Mouse (Mus musculus) intestine, embryonic 14.5 days (tissue): ENCODE data around the gene Arsa. TPM values are rescaled to one million over a fixed set of nuclear protein-coding genes. Genes with fewer than 3 reads are reported as not detected.
A peak's percentile ranks its signal among the peaks of the same experiment; 100 is the strongest.

Source experiments
- ATAC-seq: fragments of 200-750 bp; cut with Nextera tagmentation; replicated peaks from 2 replicates; pipeline ENCODE4 v1.8.0; 2017; ENCODE audit warnings: low read depth, moderate number of reproducible peaks, moderate TSS enrichment, moderate library complexity; ENCODE audit not compliant: low FRiP score, low TSS enrichment
- DNase-seq: peaks from one replicate; pipeline ENCODE4 v3.0.0-alpha.2; 2018; ENCODE audit warnings: low spot score
- H3K27ac ChIP-seq: fragments of 300-500 bp; sonication (generic); 2 replicates; pipeline ENCODE4 v1.5.1; 2014; ENCODE audit warnings: low read depth, mild to moderate bottlenecking, control low read depth
- H3K27me3 ChIP-seq: fragments of 300-500 bp; sonication (generic); replicated peaks from 2 replicates; pipeline ENCODE4 v1.6.1; 2014; ENCODE audit warnings: low read length, control low read depth; ENCODE audit not compliant: control insufficient read depth, insufficient read depth
- H3K36me3 ChIP-seq: fragments of 300-500 bp; sonication (generic); 2 replicates; pipeline ENCODE4 v1.6.1; 2014; ENCODE audit warnings: low read length, control low read depth; ENCODE audit not compliant: control insufficient read depth, insufficient read depth
- H3K4me1 ChIP-seq: fragments of 300-500 bp; sonication (generic); replicated peaks from 2 replicates; pipeline ENCODE4 v1.6.1; 2014; ENCODE audit warnings: low read length, control low read depth, mixed read lengths; ENCODE audit not compliant: control insufficient read depth, insufficient read depth
- H3K4me2 ChIP-seq: fragments of 300-500 bp; sonication (generic); 2 replicates; pipeline ENCODE4 v1.6.1; 2014; ENCODE audit warnings: low read length
- H3K4me3 ChIP-seq: fragments of 300-500 bp; sonication (generic); 2 replicates; pipeline ENCODE4 v1.5.1; 2014; ENCODE audit warnings: low read depth, low read length, control low read depth, mixed read lengths
- H3K9ac ChIP-seq: fragments of 300-500 bp; sonication (generic); 2 replicates; pipeline ENCODE4 v1.6.1; 2014; ENCODE audit warnings: mild to moderate bottlenecking, low read length
- H3K9me3 ChIP-seq: fragments of 300-500 bp; sonication (generic); 2 replicates; pipeline ENCODE4 v1.6.1; 2016; ENCODE audit warnings: low read length, control low read depth; ENCODE audit not compliant: control insufficient read depth
- WGBS: fragments of 180-500 bp; shearing (Covaris S2); extraction: QIAGEN DNeasy Blood & Tissue Kit; methylation state at CpG from one replicate; pipeline ENCODE4 v1.1.7; 2014; 5-methylcytosine and 5-hydroxymethylcytosine counted together
- polyA plus RNA-seq: library from polyadenylated mRNA; unstranded; fragments of >200 nt; fragmentation: Nextera tagmentation; extraction: Ambion mirVana; gene quantifications from 2 replicates; pipeline ENCODE4 v1.2.1, GENCODE M21; 2014

The Arsa gene
- polyA plus RNA-seq, 1 experiment from 2014 or later: 15.4 TPM

DNA sequence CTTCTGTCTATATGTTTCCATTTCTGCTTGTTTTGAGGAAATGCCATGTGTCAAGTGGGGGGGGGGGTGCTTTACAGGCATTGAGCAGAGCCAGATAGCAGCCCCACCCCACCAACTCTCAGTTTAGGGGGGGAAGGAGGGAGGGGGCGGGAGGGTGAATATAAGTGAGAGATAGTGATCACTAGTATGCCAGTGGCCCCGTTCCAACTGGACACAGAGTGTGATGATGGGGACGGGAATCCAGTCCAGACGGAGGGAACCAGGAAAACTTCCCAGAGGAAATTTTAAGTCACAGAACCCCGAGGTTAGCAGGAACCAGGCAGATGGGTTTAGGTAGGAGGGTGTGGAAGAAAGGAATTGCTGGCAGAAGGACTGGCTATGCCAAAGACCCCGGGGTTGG, 21.6 kb downstream of the Arsa start:
- Histone ChIP-seq H3K4me2 (no peak overlapping the region), H3K9me3 (no peaks in the 10 kb centered on the region), H3K27me3 (peaks cover 13% of the 10 kb centered on the region), H3K4me1 (0 out of 2 replicates have a peak, but pooled peaks cover 3% of the 10 kb centered on the region), H3K27ac (no peak overlapping the region), H3K9ac (no peak overlapping the region), H3K4me3 (no peak overlapping the region), H3K36me3 (no peaks in the 10 kb centered on the region)
- 74% methylated on average over 6 of the region's 6 CpGs for WGBS
- ATAC-seq: no peak
- no peak for DNase-seq

GRCm38 (mm10) chr15:89454857-89455256, 22.4 kb downstream of the Arsa start:
- H3K4me2 ChIP-seq: peak overlapping the region; percentile 66
- 22% methylated on average over 5 of the region's 6 CpGs for WGBS

DNA sequence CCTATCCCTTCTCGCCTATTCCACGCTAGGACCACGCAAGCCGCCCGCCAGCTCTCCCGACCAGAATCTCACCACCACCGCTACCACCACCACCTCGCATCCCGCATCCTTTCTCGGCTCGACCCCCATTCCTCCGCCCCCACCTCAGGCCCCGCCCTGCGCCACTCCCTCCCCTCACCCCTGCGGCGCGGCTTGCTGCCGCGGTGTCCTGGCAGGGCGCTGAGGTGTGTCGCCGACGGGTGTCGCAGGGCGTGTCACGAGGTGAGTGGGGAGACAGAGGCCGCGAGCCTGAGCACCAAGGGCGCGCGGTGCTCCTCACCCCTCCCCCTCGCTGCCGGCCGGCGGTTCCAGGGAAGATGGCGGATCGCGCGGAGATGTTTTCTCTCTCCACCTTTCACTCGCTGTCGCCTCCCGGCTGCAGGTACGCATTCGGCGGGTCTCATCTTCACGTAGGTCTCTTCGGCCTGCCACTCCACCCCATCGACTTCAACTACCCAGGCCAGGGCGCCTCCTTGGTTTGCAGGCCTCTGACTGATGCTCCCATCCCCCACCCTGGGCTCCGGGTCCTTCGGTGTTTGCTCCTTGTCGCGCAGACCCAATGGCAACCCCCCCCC, 23.3 kb downstream of the Arsa start, which contains the start of gene Mapk8ip2:
Gene Mapk8ip2, plus strand, starts transcription at position 49 of the 614 bp plus-strand sequence.
- Histone ChIP-seq H3K9ac (no peak within 1 kb of the TSS), H3K4me3 (peak within 1 kb of the TSS; percentile 38), H3K4me1 (0 out of 2 replicates have a peak, but pooled peaks cover 3% of the 10 kb centered on the region), H3K27me3 (peaks cover 13% of the 10 kb centered on the region), H3K9me3 (no peaks in the 10 kb centered on the region), H3K36me3 (no peaks in the 10 kb centered on the region), H3K27ac (no peak within 1 kb of the TSS), H3K4me2 (peak within 1 kb of the TSS; percentile 66)
- DNase-seq: no peak
- peak; percentile 57 for ATAC-seq
- WGBS: under 1% methylated on average over 52 of the region's 53 CpGs

More at GRCm38 (mm10) chr15:89454857-89455256, 22.4 kb downstream of the Arsa start:
- Histone ChIP-seq H3K4me1 (0 out of 2 replicates have a peak, but pooled peaks cover 3% of the 10 kb centered on the region), H3K4me3 (no peak overlapping the region), H3K27ac (no peak overlapping the region), H3K36me3 (no peaks in the 10 kb centered on the region), H3K9ac (no peak overlapping the region), H3K27me3 (peaks cover 13% of the 10 kb centered on the region), H3K9me3 (no peaks in the 10 kb centered on the region)
- DNase-seq (no peak), ATAC-seq (no peak)

GRCm38 (mm10) chr15:89452906-89453864, 24.0 kb downstream of the Arsa start:
- no peaks in the 10 kb centered on the region for H3K9me3 ChIP-seq
- WGBS: 5% methylated on average over 24 of the region's 24 CpGs
- peak overlapping the region; percentile 38 for H3K4me3 ChIP-seq
- 0 out of 2 replicates have a peak, but pooled peaks cover 3% of the 10 kb centered on the region for H3K4me1 ChIP-seq
- H3K27me3 ChIP-seq: peaks cover 13% of the 10 kb centered on the region
- peak overlapping the region; percentile 66 for H3K4me2 ChIP-seq
- DNase-seq: peak; percentile 95
- no peak overlapping the region for H3K27ac ChIP-seq
- no peak overlapping the region for H3K9ac ChIP-seq
- peak; percentile 70 for ATAC-seq
- no peaks in the 10 kb centered on the region for H3K36me3 ChIP-seq

DNA sequence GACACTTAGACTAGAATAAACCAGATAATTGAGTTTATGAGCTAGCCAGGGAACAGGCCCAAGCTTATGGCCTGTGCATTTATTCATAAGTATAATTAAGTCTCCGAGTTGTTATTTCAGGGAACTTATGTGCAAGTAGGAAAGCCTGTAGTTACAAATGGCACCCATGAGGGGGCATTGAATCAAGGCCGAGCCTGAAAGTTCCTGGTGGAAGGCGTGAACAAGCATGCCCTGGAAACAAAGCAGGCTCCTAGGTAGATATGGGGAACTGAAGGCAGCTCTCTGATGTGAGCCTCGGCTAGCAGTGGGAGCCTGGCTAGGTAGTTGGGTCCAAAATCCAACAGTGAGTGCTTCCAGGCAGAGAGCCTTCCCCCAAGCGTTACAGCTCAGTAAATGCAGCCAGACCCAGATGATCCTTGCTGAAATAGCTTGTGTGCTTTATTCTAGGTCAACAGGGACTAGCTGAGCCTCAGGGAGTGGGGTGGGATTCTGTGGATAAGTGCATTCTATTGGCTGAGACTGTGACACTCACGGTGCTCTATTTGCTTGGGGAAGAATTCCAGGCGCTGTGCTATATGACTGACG, 34.6 kb downstream of the Arsa start:
- no peaks in the 10 kb centered on the region for H3K36me3 ChIP-seq
- WGBS: 37% methylated on average over 8 of the region's 8 CpGs
- H3K4me3 ChIP-seq: no peak overlapping the region
- no peak for DNase-seq
- no peak overlapping the region for H3K4me2 ChIP-seq
- no peak overlapping the region for H3K27ac ChIP-seq
- H3K27me3 ChIP-seq: no peaks in the 10 kb centered on the region
- ATAC-seq: no peak
- H3K9ac ChIP-seq: no peak overlapping the region
- H3K4me1 ChIP-seq: no peaks in the 10 kb centered on the region
- H3K9me3 ChIP-seq: no peaks in the 10 kb centered on the region

DNA sequence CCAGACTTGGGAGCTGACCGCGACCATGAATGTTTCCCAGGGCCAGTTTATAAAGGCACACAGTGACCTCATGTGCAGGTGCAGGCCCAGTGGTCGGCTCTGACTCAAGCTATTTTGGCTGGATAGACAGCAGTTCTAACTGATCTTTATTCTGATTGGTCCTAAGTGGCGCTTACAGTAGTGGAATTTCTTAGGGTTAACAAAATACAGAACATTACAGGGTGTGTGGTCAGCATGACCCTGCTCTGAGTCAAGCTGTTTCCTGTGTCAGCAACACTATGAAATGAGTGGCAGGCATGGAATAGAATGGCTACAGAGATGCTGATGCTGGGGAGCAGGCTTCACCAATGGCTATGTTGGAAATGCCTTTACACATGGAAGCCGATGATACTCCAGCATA, 41.3 kb downstream of the Arsa start:
- H3K4me3 ChIP-seq: no peak overlapping the region
- no peaks in the 10 kb centered on the region for H3K9me3 ChIP-seq
- no peak for ATAC-seq
- DNase-seq: no peak
- WGBS: 83% methylated on average over 5 of the region's 5 CpGs
- no peaks in the 10 kb centered on the region for H3K27me3 ChIP-seq
- H3K4me2 ChIP-seq: no peak overlapping the region
- H3K9ac ChIP-seq: no peak overlapping the region
- H3K4me1 ChIP-seq: no peaks in the 10 kb centered on the region
- no peaks in the 10 kb centered on the region for H3K36me3 ChIP-seq
- H3K27ac ChIP-seq: no peak overlapping the region

DNA sequence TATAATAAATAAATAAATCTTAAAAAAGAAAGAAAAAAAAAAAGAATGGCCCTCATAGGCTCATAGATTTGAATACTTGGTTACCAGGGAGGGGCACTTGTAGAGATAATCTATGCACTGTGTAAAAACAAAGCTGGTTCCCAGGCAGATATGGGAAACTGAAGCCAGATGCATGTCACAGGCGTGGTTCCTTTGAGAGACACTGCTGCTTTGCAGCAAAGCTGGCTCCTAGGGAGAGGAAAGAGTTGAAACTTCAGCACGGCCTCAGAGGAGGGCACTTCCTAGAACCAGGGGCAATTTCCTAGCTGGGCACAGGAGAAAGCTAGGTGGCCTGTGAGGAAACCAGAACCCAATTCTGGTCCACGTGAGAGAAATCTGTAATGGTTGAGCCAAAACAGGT, 43.1 kb downstream of the Arsa start:
- H3K9me3 ChIP-seq: no peaks in the 10 kb centered on the region
- H3K27me3 ChIP-seq: no peaks in the 10 kb centered on the region
- H3K4me3 ChIP-seq: no peak overlapping the region
- H3K36me3 ChIP-seq: no peaks in the 10 kb centered on the region
- H3K4me2 ChIP-seq: no peak overlapping the region
- ATAC-seq (no peak), DNase-seq (no peak)
- no peak overlapping the region for H3K27ac ChIP-seq
- H3K9ac ChIP-seq: no peak overlapping the region
- WGBS: 65% methylated on average over 3 of the region's 3 CpGs
- 0 out of 2 replicates have a peak, but pooled peaks cover 5% of the 10 kb centered on the region for H3K4me1 ChIP-seq

GRCm38 (mm10) chr15:89432946-89433345, 44.3 kb downstream of the Arsa start:
- WGBS: 77% methylated on average over 4 of the region's 4 CpGs

More at GRCm38 (mm10) chr15:89432946-89433345, 44.3 kb downstream of the Arsa start:
- H3K36me3 ChIP-seq: peaks cover 2% of the 10 kb centered on the region
- H3K27ac ChIP-seq: no peak overlapping the region
- H3K9ac ChIP-seq: no peak overlapping the region
- ATAC-seq (no peak), DNase-seq (no peak)
- peaks cover 14% of the 10 kb centered on the region; the same call in 1 of the 2 replicates for H3K4me1 ChIP-seq
- H3K27me3 ChIP-seq: no peaks in the 10 kb centered on the region
- H3K4me3 ChIP-seq: no peak overlapping the region
- H3K9me3 ChIP-seq: no peaks in the 10 kb centered on the region
- no peak overlapping the region for H3K4me2 ChIP-seq
